Mouse (Mus musculus): ENCODE results near the gene Gm9844. TPM values are rescaled to one million over a fixed set of nuclear protein-coding genes. Genes with fewer than 3 reads are reported as not detected.
"Not testable (repeated sequence)": the region's sequence is repeated elsewhere in the genome, so short reads cannot be mapped to it uniquely, and the experiment has no call there.

The Gm9844 gene
- polyA plus RNA-seq, 1 experiment, result not detected

- TF ChIP-seq POLR2A (IDR thresholded peaks at IDR 0.05; ENCODE audit: low read depth, low read length) (no peak), CTCF (IDR thresholded peaks at IDR 0.05; ENCODE audit: extremely low read depth, insufficient read length, insufficient replicate concordance, low read depth, low read length) (peak; percentile 98; the same call in 1 of the 2 replicates)
- WGBS, result 24% methylated on average over 10 of the region's 10 CpGs
- Histone ChIP-seq H3K4me1 (ENCODE audit: control insufficient read depth, insufficient read depth, insufficient read length, low read length) (peaks cover 2% of the 10 kb centered on the region; the same call in 1 of the 2 replicates), H3K4me3 (ENCODE audit: low read depth, low read length) (no peak overlapping the region), H3K27ac (ENCODE audit: insufficient read depth, low read depth, low read length) (no peak overlapping the region), H3K36me3 (ENCODE audit: control insufficient read depth, insufficient read depth, low read length) (peaks cover 42% of the 10 kb centered on the region), H3K27me3 (ENCODE audit: control insufficient read depth, insufficient read depth, low read length) (no peaks in the 10 kb centered on the region)
These were observed 28.5 kb downstream of the Gm9844 start for GRCm38 (mm10) chr7:24890281-24891216.

GRCm38 (mm10) chr7:24891241-24892124 lies 29.5 kb downstream of the Gm9844 start:
- TF ChIP-seq CTCF (IDR thresholded peaks at IDR 0.05; ENCODE audit: extremely low read depth, insufficient read length, insufficient replicate concordance, low read depth, low read length) (no peak), POLR2A (IDR thresholded peaks at IDR 0.05; ENCODE audit: low read depth, low read length) (no peak)
- H3K4me3 ChIP-seq (ENCODE audit: low read depth, low read length), result no peak overlapping the region
- H3K27ac ChIP-seq (ENCODE audit: insufficient read depth, low read depth, low read length), result no peak overlapping the region
- H3K4me1 ChIP-seq (ENCODE audit: control insufficient read depth, insufficient read depth, insufficient read length, low read length), result no peaks in the 10 kb centered on the region
- 70% methylated on average over 3 of the region's 3 CpGs for WGBS
- no peaks in the 10 kb centered on the region for H3K27me3 ChIP-seq (ENCODE audit: control insufficient read depth, insufficient read depth, low read length)
- H3K36me3 ChIP-seq (ENCODE audit: control insufficient read depth, insufficient read depth, low read length), result peaks cover 34% of the 10 kb centered on the region

- WGBS, result 48% methylated on average over 2 of the region's 2 CpGs
- H3K36me3 ChIP-seq (ENCODE audit: control insufficient read depth, insufficient read depth, low read length), result peaks cover 27% of the 10 kb centered on the region
- no peaks in the 10 kb centered on the region for H3K27me3 ChIP-seq (ENCODE audit: control insufficient read depth, insufficient read depth, low read length)
- H3K27ac ChIP-seq (ENCODE audit: insufficient read depth, low read depth, low read length), result no peak overlapping the region
- no peaks in the 10 kb centered on the region for H3K4me1 ChIP-seq (ENCODE audit: control insufficient read depth, insufficient read depth, insufficient read length, low read length)
- TF ChIP-seq POLR2A (IDR thresholded peaks at IDR 0.05; ENCODE audit: low read depth, low read length), result no peak
- TF ChIP-seq CTCF (IDR thresholded peaks at IDR 0.05; ENCODE audit: extremely low read depth, insufficient read length, insufficient replicate concordance, low read depth, low read length), result no peak
- no peak overlapping the region for H3K4me3 ChIP-seq (ENCODE audit: low read depth, low read length)
These were observed 30.1 kb downstream of the Gm9844 start for GRCm38 (mm10) chr7:24892125-24892583.

GRCm38 (mm10) chr7:24895749-24896148 lies 33.7 kb downstream of the Gm9844 start:
- WGBS, result 81% methylated on average over 2 of the region's 2 CpGs
- H3K4me3 ChIP-seq (ENCODE audit: low read depth, low read length), result not testable (repeated sequence)

GRCm38 (mm10) chr7:24896269-24896668 lies 34.3 kb downstream of the Gm9844 start:
- no peak overlapping the region for H3K27ac ChIP-seq (ENCODE audit: insufficient read depth, low read depth, low read length)
- no peak for TF ChIP-seq POLR2A (IDR thresholded peaks at IDR 0.05; ENCODE audit: low read depth, low read length)
- TF ChIP-seq CTCF (IDR thresholded peaks at IDR 0.05; ENCODE audit: extremely low read depth, insufficient read length, insufficient replicate concordance, low read depth, low read length), result no peak
- H3K36me3 ChIP-seq (ENCODE audit: control insufficient read depth, insufficient read depth, low read length), result no peaks in the 10 kb centered on the region
- WGBS, result 90% methylated on average over 8 of the region's 8 CpGs
- no peaks in the 10 kb centered on the region for H3K27me3 ChIP-seq (ENCODE audit: control insufficient read depth, insufficient read depth, low read length)
- no peaks in the 10 kb centered on the region for H3K4me1 ChIP-seq (ENCODE audit: control insufficient read depth, insufficient read depth, insufficient read length, low read length)
- no peak overlapping the region for H3K4me3 ChIP-seq (ENCODE audit: low read depth, low read length)

More at GRCm38 (mm10) chr7:24895749-24896148, 33.7 kb downstream of the Gm9844 start:
- H3K27me3 ChIP-seq (ENCODE audit: control insufficient read depth, insufficient read depth, low read length); H3K27ac ChIP-seq (ENCODE audit: insufficient read depth, low read depth, low read length); H3K4me1 ChIP-seq (ENCODE audit: control insufficient read depth, insufficient read depth, insufficient read length, low read length); H3K36me3 ChIP-seq (ENCODE audit: control insufficient read depth, insufficient read depth, low read length): not testable (repeated sequence)

- H3K4me3 ChIP-seq (ENCODE audit: low read depth, low read length), result peak within 1 kb of the TSS; percentile 45; the same call in 1 of the 2 replicates
- 71% methylated on average over 12 of the region's 12 CpGs for WGBS
- TF ChIP-seq POLR2A (IDR thresholded peaks at IDR 0.05; ENCODE audit: low read depth, low read length) (no peak), CTCF (IDR thresholded peaks at IDR 0.05; ENCODE audit: extremely low read depth, insufficient read length, insufficient replicate concordance, low read depth, low read length) (no peak)
These were observed 35.2 kb downstream of the Gm9844 start, which contains the start of gene Cd79a for GRCm38 (mm10) chr7:24897224-24897623. TSS of gene Cd79a (plus strand) at chr7:24897381.

More at GRCm38 (mm10) chr7:24897224-24897623, 35.2 kb downstream of the Gm9844 start, which contains the start of gene Cd79a:
- H3K27ac ChIP-seq (ENCODE audit: insufficient read depth, low read depth, low read length), result no peak within 1 kb of the TSS; the same call in 1 of the 2 replicates
- H3K4me1 ChIP-seq (ENCODE audit: control insufficient read depth, insufficient read depth, insufficient read length, low read length), result no peaks in the 10 kb centered on the region; the same call in 1 of the 2 replicates
- no peaks in the 10 kb centered on the region for H3K36me3 ChIP-seq (ENCODE audit: control insufficient read depth, insufficient read depth, low read length)
- H3K27me3 ChIP-seq (ENCODE audit: control insufficient read depth, insufficient read depth, low read length), result no peaks in the 10 kb centered on the region
